Mouse (Mus musculus): ENCODE data around the gene 4930407I10Rik. TPM values are rescaled to one million over a fixed set of nuclear protein-coding genes. Genes with fewer than 3 reads are reported as not detected.

The 4930407I10Rik gene
- polyA plus RNA-seq, 1 experiment from 2014 or later = not detected

GRCm38 (mm10) chr15:82027276-82027675, 31.7 kb upstream of the 4930407I10Rik start:
- Histone ChIP-seq H3K4me2 (no peak overlapping the region), H3K27ac (ENCODE audit: poor library complexity, severe bottlenecking) (no peak overlapping the region), H3K36me3 (peaks cover 98% of the 10 kb centered on the region), H3K9me3 (replicated peaks) (0 out of 2 replicates have a peak, but pooled peaks cover 5% of the 10 kb centered on the region), H3K4me3 (no peak overlapping the region), H3K9ac (no peak overlapping the region), H3K4me1 (replicated peaks) (peaks cover 4% of the 10 kb centered on the region; the same call in 1 of the 2 replicates), H3K27me3 (replicated peaks) (no peaks in the 10 kb centered on the region)
- no peak for ATAC-seq (ENCODE audit: insufficient number of reproducible peaks, low FRiP score)
- WGBS = 91% methylated on average over 7 of the region's 7 CpGs

GRCm38 (mm10) chr15:82027726-82028125, 31.2 kb upstream of the 4930407I10Rik start:
- ATAC-seq (ENCODE audit: insufficient number of reproducible peaks, low FRiP score) = no peak
- WGBS = 86% methylated on average over 7 of the region's 7 CpGs
- Histone ChIP-seq H3K27ac (ENCODE audit: poor library complexity, severe bottlenecking) (no peak overlapping the region), H3K9me3 (replicated peaks) (0 out of 2 replicates have a peak, but pooled peaks cover 5% of the 10 kb centered on the region), H3K9ac (no peak overlapping the region), H3K4me1 (replicated peaks) (peaks cover under 1% of the 10 kb centered on the region; the same call in 1 of the 2 replicates), H3K36me3 (peaks cover 98% of the 10 kb centered on the region), H3K4me2 (no peak overlapping the region), H3K4me3 (no peak overlapping the region), H3K27me3 (replicated peaks) (no peaks in the 10 kb centered on the region)

DNA sequence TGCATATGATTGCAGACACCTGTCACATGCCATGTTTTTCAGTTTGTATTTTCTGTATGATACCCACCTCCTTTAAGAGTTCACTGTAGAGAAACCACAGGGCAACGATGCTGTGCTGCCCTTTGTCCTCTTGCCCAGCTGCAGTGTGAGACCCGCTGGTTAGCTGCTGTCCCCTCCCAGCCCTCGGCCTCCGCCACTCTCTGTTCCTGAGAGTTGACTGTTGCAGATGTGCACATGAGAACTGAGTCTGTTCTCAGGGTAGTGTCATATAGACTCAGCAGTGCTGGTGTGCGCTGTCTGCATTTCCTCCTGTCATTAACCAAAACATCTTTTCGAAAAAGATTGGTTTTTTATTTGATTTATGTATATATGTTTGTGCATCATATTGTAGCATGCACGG, 26.6 kb upstream of the 4930407I10Rik start:
- 88% methylated on average over 7 of the region's 7 CpGs for WGBS
- no peaks in the 10 kb centered on the region for H3K27me3 ChIP-seq (replicated peaks)
- no peak overlapping the region for H3K4me2 ChIP-seq
- ATAC-seq (ENCODE audit: insufficient number of reproducible peaks, low FRiP score) = no peak
- no peaks in the 10 kb centered on the region for H3K4me1 ChIP-seq (replicated peaks)
- no peak overlapping the region for H3K27ac ChIP-seq (ENCODE audit: poor library complexity, severe bottlenecking)
- peaks cover 77% of the 10 kb centered on the region for H3K36me3 ChIP-seq
- no peak overlapping the region for H3K9ac ChIP-seq
- no peak overlapping the region for H3K4me3 ChIP-seq
- H3K9me3 ChIP-seq (replicated peaks) = no peaks in the 10 kb centered on the region

DNA sequence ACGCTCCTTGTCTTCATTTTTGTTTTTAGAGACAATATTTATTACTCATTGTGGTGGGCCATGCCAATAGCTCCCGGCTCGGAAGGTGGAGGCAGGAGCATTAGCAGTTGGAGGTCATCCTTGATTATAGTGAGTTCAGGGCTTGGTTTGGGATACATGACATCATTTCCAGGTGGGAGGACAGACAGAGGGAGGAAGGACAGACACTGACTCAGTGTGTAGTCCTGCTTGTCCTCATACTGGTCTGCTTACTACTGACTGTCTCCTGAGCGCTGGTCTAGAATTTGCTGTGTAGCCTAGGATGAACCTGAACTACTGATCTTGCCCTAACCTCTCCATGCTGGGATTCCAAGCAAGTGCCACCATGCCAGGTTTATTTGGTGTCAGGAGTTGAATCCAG, 25.2 kb upstream of the 4930407I10Rik start, which contains the start of gene Desi1:
Gene Desi1, minus strand, starts transcription at position 101 of the 400 bp plus-strand sequence.
- peaks cover 77% of the 10 kb centered on the region for H3K36me3 ChIP-seq

GRCm38 (mm10) chr15:82035904-82036689, 22.9 kb upstream of the 4930407I10Rik start:
- Histone ChIP-seq H3K4me3 (no peak overlapping the region), H3K4me1 (replicated peaks) (no peaks in the 10 kb centered on the region), H3K9ac (no peak overlapping the region), H3K9me3 (replicated peaks) (no peaks in the 10 kb centered on the region), H3K27ac (ENCODE audit: poor library complexity, severe bottlenecking) (no peak overlapping the region), H3K36me3 (peaks cover 76% of the 10 kb centered on the region), H3K4me2 (no peak overlapping the region), H3K27me3 (replicated peaks) (no peaks in the 10 kb centered on the region)
- no peak for ATAC-seq (ENCODE audit: insufficient number of reproducible peaks, low FRiP score)
- WGBS = 74% methylated on average over 12 of the region's 12 CpGs

More for the DNA sequence above, 25.2 kb upstream of the 4930407I10Rik start, which contains the start of gene Desi1:
- Histone ChIP-seq H3K4me1 (replicated peaks) (no peaks in the 10 kb centered on the region), H3K27ac (ENCODE audit: poor library complexity, severe bottlenecking) (no peak within 1 kb of the TSS), H3K9ac (no peak within 1 kb of the TSS), H3K9me3 (replicated peaks) (no peaks in the 10 kb centered on the region), H3K4me3 (no peak within 1 kb of the TSS), H3K4me2 (no peak within 1 kb of the TSS), H3K27me3 (replicated peaks) (no peaks in the 10 kb centered on the region)
- WGBS = 96% methylated on average over 4 of the region's 4 CpGs
- no peak for ATAC-seq (ENCODE audit: insufficient number of reproducible peaks, low FRiP score)

- H3K4me2 ChIP-seq = no peak overlapping the region
- H3K9ac ChIP-seq = no peak overlapping the region
- peaks cover 6% of the 10 kb centered on the region for H3K4me1 ChIP-seq (replicated peaks)
- no peak for ATAC-seq (ENCODE audit: insufficient number of reproducible peaks, low FRiP score)
- H3K9me3 ChIP-seq (replicated peaks) = no peaks in the 10 kb centered on the region
- no peaks in the 10 kb centered on the region for H3K27me3 ChIP-seq (replicated peaks)
- WGBS = 89% methylated on average over 1 of the region's 1 CpGs
- no peak overlapping the region for H3K4me3 ChIP-seq
- peaks cover 63% of the 10 kb centered on the region for H3K36me3 ChIP-seq
- no peak overlapping the region for H3K27ac ChIP-seq (ENCODE audit: poor library complexity, severe bottlenecking)
Observed at GRCm38 (mm10) chr15:82040650-82041049, 18.3 kb upstream of the 4930407I10Rik start.

- no peak overlapping the region for H3K4me3 ChIP-seq
- no peak overlapping the region for H3K4me2 ChIP-seq
- H3K4me1 ChIP-seq (replicated peaks) = peaks cover 16% of the 10 kb centered on the region
- WGBS = 96% methylated on average over 7 of the region's 7 CpGs
- H3K9ac ChIP-seq = no peak overlapping the region
- H3K9me3 ChIP-seq (replicated peaks) = no peaks in the 10 kb centered on the region
- ATAC-seq (ENCODE audit: insufficient number of reproducible peaks, low FRiP score) = no peak
- 0 out of 2 replicates have a peak, but pooled peaks cover 7% of the 10 kb centered on the region for H3K27me3 ChIP-seq (replicated peaks)
- peaks cover 33% of the 10 kb centered on the region for H3K36me3 ChIP-seq
- no peak overlapping the region for H3K27ac ChIP-seq (ENCODE audit: poor library complexity, severe bottlenecking)
Observed at GRCm38 (mm10) chr15:82044166-82044784, 14.7 kb upstream of the 4930407I10Rik start.

GRCm38 (mm10) chr15:82046246-82046891, 12.6 kb upstream of the 4930407I10Rik start:
- Histone ChIP-seq H3K4me2 (peak overlapping the region; percentile 96), H3K9me3 (replicated peaks) (no peaks in the 10 kb centered on the region), H3K27ac (ENCODE audit: poor library complexity, severe bottlenecking) (peak overlapping the region; percentile 91; the same call in 1 of the 2 replicates), H3K4me3 (peak overlapping the region; percentile 94), H3K4me1 (replicated peaks) (peaks cover 16% of the 10 kb centered on the region), H3K27me3 (replicated peaks) (0 out of 2 replicates have a peak, but pooled peaks cover 8% of the 10 kb centered on the region), H3K36me3 (peaks cover 15% of the 10 kb centered on the region), H3K9ac (peak overlapping the region; percentile 94)
- peak; percentile 46; the same call in 1 of the 2 replicates for ATAC-seq (ENCODE audit: insufficient number of reproducible peaks, low FRiP score)
- WGBS = 2% methylated on average over 26 of the region's 26 CpGs

DNA sequence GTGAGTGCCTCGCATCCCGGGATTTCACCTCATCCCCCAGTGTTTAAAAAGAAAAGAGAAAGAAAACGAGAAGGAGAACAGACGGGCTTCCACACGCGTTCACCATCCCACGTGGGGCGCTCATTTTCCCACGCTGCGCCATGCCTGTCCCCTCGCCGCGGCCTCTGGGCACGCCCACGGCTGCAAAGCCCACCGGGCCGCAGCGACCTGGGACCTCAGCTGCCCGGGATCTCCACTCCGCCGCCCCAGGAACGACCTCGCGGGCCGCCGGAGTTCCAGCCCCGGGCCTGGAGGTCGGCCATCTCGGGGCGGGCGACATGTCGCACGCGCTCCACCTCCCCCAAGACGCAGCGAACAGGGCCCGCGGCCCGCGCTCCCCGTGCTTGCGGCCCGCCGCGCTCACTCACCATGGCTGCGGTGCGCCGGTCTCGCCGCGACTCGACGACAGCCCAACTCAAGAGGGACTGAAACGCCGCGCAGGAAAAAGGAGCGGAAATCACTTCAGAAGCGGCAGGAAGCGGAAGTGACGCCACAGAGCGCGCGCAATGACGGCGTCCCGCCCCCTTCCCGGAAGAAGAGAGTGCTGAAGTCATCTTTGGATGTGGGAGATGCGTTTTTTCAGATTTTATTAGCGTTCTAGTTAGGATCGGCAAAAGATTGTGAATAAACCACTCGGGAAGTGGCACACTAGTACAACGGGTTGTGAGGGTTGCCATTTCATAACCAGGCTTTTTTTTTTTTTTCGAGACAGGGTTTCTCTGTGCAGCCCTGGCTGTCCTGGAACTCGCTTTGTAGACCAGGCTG, 11.7 kb upstream of the 4930407I10Rik start, which contains the start of gene Snu13:
Gene Snu13, minus strand, starts transcription at position 519 of the 804 bp plus-strand sequence.
- H3K9me3 ChIP-seq (replicated peaks) = no peaks in the 10 kb centered on the region
- peaks cover 16% of the 10 kb centered on the region for H3K4me1 ChIP-seq (replicated peaks)
- peak; percentile 86 for ATAC-seq (ENCODE audit: insufficient number of reproducible peaks, low FRiP score)
- peak within 1 kb of the TSS; percentile 91 for H3K27ac ChIP-seq (ENCODE audit: poor library complexity, severe bottlenecking)
- H3K9ac ChIP-seq = peak within 1 kb of the TSS; percentile 94
- WGBS = under 1% methylated on average over 74 of the region's 74 CpGs
- peaks cover 15% of the 10 kb centered on the region for H3K36me3 ChIP-seq
- peak within 1 kb of the TSS; percentile 96 for H3K4me2 ChIP-seq
- 0 out of 2 replicates have a peak, but pooled peaks cover 10% of the 10 kb centered on the region for H3K27me3 ChIP-seq (replicated peaks)
- H3K4me3 ChIP-seq = peak within 1 kb of the TSS; percentile 94

GRCm38 (mm10) chr15:82052544-82052943, 6.4 kb upstream of the 4930407I10Rik start:
- ATAC-seq (ENCODE audit: insufficient number of reproducible peaks, low FRiP score) = no peak
- no peaks in the 10 kb centered on the region for H3K9me3 ChIP-seq (replicated peaks)
- WGBS = 46% methylated on average over 5 of the region's 5 CpGs

More at GRCm38 (mm10) chr15:82052544-82052943, 6.4 kb upstream of the 4930407I10Rik start:
- H3K4me1 ChIP-seq (replicated peaks) = no peaks in the 10 kb centered on the region
- H3K9ac ChIP-seq = no peak overlapping the region
- no peak overlapping the region for H3K4me2 ChIP-seq
- 0 out of 2 replicates have a peak, but pooled peaks cover 10% of the 10 kb centered on the region for H3K27me3 ChIP-seq (replicated peaks)
- H3K4me3 ChIP-seq = no peak overlapping the region
- no peaks in the 10 kb centered on the region for H3K36me3 ChIP-seq
- no peak overlapping the region for H3K27ac ChIP-seq (ENCODE audit: poor library complexity, severe bottlenecking)

Measured in heart, embryonic 12.5 days (tissue).